Mouse (Mus musculus) limb, embryonic 12.5 days (tissue): ENCODE data around the gene Hspa1l. TPM values are rescaled to one million over a fixed set of nuclear protein-coding genes. Genes with fewer than 3 reads are reported as not detected.

Experiments
- ATAC-seq: fragments of 200-750 bp; cut with Nextera tagmentation; 2 replicates; pipeline ENCODE4 v1.8.0; 2017; ENCODE audit warnings: low read depth, moderate TSS enrichment; ENCODE audit not compliant: insufficient number of reproducible peaks, insufficient read depth, low FRiP score, low TSS enrichment
- H3K27ac ChIP-seq: fragments of 300-500 bp; sonication (generic); 2 replicates; pipeline ENCODE4 v1.5.1; 2016; ENCODE audit warnings: mild to moderate bottlenecking, moderate library complexity
- H3K27me3 ChIP-seq: fragments of 300-500 bp; sonication (generic); 2 replicates; pipeline ENCODE4 v1.6.1; 2016; ENCODE audit warnings: mild to moderate bottlenecking, moderate library complexity
- H3K36me3 ChIP-seq: fragments of 300-500 bp; sonication (generic); 2 replicates; pipeline ENCODE4 v1.6.1; 2016; ENCODE audit warnings: mild to moderate bottlenecking, moderate library complexity
- H3K4me1 ChIP-seq: fragments of 300-500 bp; sonication (generic); replicated peaks from 2 replicates; pipeline ENCODE4 v1.6.1; 2016
- H3K4me2 ChIP-seq: fragments of 300-500 bp; sonication (generic); 2 replicates; pipeline ENCODE4 v1.6.1; 2016; ENCODE audit warnings: mild to moderate bottlenecking, moderate library complexity
- H3K4me3 ChIP-seq: fragments of 300-500 bp; sonication (generic); replicated peaks from 2 replicates; pipeline ENCODE4 v1.5.1; 2016; ENCODE audit warnings: mild to moderate bottlenecking
- H3K9ac ChIP-seq: fragments of 300-500 bp; sonication (generic); replicated peaks from 2 replicates; pipeline ENCODE4 v1.6.1; 2016; ENCODE audit warnings: mild to moderate bottlenecking, moderate library complexity
- H3K9me3 ChIP-seq: fragments of 300-500 bp; sonication (generic); 2 replicates; pipeline ENCODE4 v1.6.1; 2016; ENCODE audit warnings: mild to moderate bottlenecking, moderate library complexity
- WGBS: fragments of 180-500 bp; shearing (Covaris S2); methylation state at CpG from one replicate; pipeline ENCODE4 v1.1.7; 2016; 5-methylcytosine and 5-hydroxymethylcytosine counted together
- polyA plus RNA-seq: library from polyadenylated mRNA; unstranded; fragments of >200 nt; fragmentation: Nextera tagmentation; extraction: Ambion mirVana; gene quantifications from 2 replicates; pipeline ENCODE4 v1.2.1, GENCODE M21; 2016

Gene Hspa1l
- polyA plus RNA-seq, 1 experiment from 2014 or later = 1.0 TPM

DNA sequence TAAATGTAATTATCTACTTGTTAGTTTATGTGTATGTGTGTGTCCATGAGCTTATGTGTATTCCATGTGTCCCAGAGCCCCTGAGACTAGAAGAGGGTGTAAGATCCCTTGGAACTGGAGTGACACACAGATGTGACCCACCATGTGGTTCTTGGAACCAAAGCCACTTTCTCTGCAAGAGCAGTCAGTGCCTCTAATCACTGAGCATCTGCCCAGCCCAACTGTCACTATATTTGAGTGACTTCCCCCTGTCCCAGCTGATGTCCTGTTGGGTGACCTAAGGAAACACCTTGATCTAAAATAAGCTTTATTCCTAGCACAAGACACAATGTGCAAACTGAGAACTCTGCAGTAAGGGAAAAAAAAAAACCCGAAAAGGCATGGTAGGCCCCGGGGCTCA, 55.8 kb downstream of the Hspa1l start:
- Histone ChIP-seq H3K9me3 (no peaks in the 10 kb centered on the region), H3K4me3 (no peak overlapping the region), H3K36me3 (no peaks in the 10 kb centered on the region), H3K27ac (no peak overlapping the region), H3K27me3 (no peaks in the 10 kb centered on the region), H3K9ac (no peak overlapping the region), H3K4me2 (no peak overlapping the region), H3K4me1 (peaks cover 17% of the 10 kb centered on the region)
- no peak for ATAC-seq
- WGBS = 66% methylated on average over 2 of the region's 2 CpGs

Other genes starting within 250 kb of the Hspa1l start
- not detected in 2 replicates for gene C4b, start 228.8 kb upstream of the Hspa1l start, polyA plus RNA-seq
- gene Cyp21a1, start 168.1 kb upstream of the Hspa1l start, polyA plus RNA-seq = not detected in 2 replicates
- gene Stk19, start 135.8 kb upstream of the Hspa1l start, polyA plus RNA-seq = 24.9 and 26.2 TPM in 2 replicates
- gene Dxo, start 135.7 kb upstream of the Hspa1l start, polyA plus RNA-seq = 70.8 and 81.7 TPM in 2 replicates
- gene Skiv2l, start 122.5 kb upstream of the Hspa1l start, polyA plus RNA-seq = 58.3 and 65.7 TPM in 2 replicates
- 125 and 134 TPM in 2 replicates for gene Nelfe, start 122.3 kb upstream of the Hspa1l start, polyA plus RNA-seq
- gene Cfb, start 110.2 kb upstream of the Hspa1l start, polyA plus RNA-seq = 1.4 and 3.0 TPM in 2 replicates
- gene Zbtb12, start 93.2 kb upstream of the Hspa1l start, polyA plus RNA-seq = 9.3 and 10.8 TPM in 2 replicates
- gene Gm20547, start 90.7 kb upstream of the Hspa1l start, polyA plus RNA-seq = 0.18 TPM in 1 of 2 replicates, not detected in the other
- 0.84 and 1.1 TPM in 2 replicates for gene C2, start 74.4 kb upstream of the Hspa1l start, polyA plus RNA-seq
- gene Ehmt2, start 74.2 kb upstream of the Hspa1l start, polyA plus RNA-seq = 114 TPM in 2 replicates
- not detected in 2 replicates for gene Slc44a4, start 58.2 kb upstream of the Hspa1l start, polyA plus RNA-seq
- gene Neu1, start 41.5 kb upstream of the Hspa1l start, polyA plus RNA-seq = 16.2 and 18.9 TPM in 2 replicates
- gene Hspa1b, start 13.5 kb upstream of the Hspa1l start, polyA plus RNA-seq = 0.19 TPM in 1 of 2 replicates, not detected in the other
- gene Gm20481, start 2.8 kb upstream of the Hspa1l start, polyA plus RNA-seq = not detected in 2 replicates
- 1.9 and 2.0 TPM in 2 replicates for gene Hspa1a, start 547 bp upstream of the Hspa1l start, polyA plus RNA-seq
- 222 and 234 TPM in 2 replicates for gene Lsm2, start 9.2 kb downstream of the Hspa1l start, polyA plus RNA-seq
- 169 and 171 TPM in 2 replicates for gene Vars, start 28.3 kb downstream of the Hspa1l start, polyA plus RNA-seq
- 0.10 and 0.13 TPM in 2 replicates for gene Vwa7, start 43.9 kb downstream of the Hspa1l start, polyA plus RNA-seq
- gene Sapcd1, start 55.3 kb downstream of the Hspa1l start, polyA plus RNA-seq = 3.2 and 3.3 TPM in 2 replicates
- gene Msh5, start 74.0 kb downstream of the Hspa1l start, polyA plus RNA-seq = 2.9 and 3.4 TPM in 2 replicates
- gene Clic1, start 77.3 kb downstream of the Hspa1l start, polyA plus RNA-seq = 194 and 195 TPM in 2 replicates
- 489 and 492 TPM in 2 replicates for gene Ddah2, start 86.3 kb downstream of the Hspa1l start, polyA plus RNA-seq
- not detected in 2 replicates for gene Ly6g6c, start 92.7 kb downstream of the Hspa1l start, polyA plus RNA-seq
- 0.68 and 0.76 TPM in 2 replicates for gene Mpig6b, start 93.5 kb downstream of the Hspa1l start, polyA plus RNA-seq
- 1.3 and 2.5 TPM in 2 replicates for gene Ly6g6e, start 104.2 kb downstream of the Hspa1l start, polyA plus RNA-seq
- gene Ly6g6d, start 105.4 kb downstream of the Hspa1l start, polyA plus RNA-seq = 0.68 and 1.0 TPM in 2 replicates
- 0.44 and 0.66 TPM in 2 replicates for gene Ly6g6f, start 112.9 kb downstream of the Hspa1l start, polyA plus RNA-seq
- 74.5 and 75.3 TPM in 2 replicates for gene Abhd16a, start 116.6 kb downstream of the Hspa1l start, polyA plus RNA-seq
- not detected in 2 replicates for gene Ly6g5c, start 135.6 kb downstream of the Hspa1l start, polyA plus RNA-seq
- 1.1 and 1.3 TPM in 2 replicates for gene Ly6g5b, start 142.7 kb downstream of the Hspa1l start, polyA plus RNA-seq
- gene Gpank1, start 148.8 kb downstream of the Hspa1l start, polyA plus RNA-seq = 22.4 and 23.7 TPM in 2 replicates
- 266 and 270 TPM in 2 replicates for gene Csnk2b, start 149.3 kb downstream of the Hspa1l start, polyA plus RNA-seq
- 7.1 and 10.1 TPM in 2 replicates for gene D17H6S53E, start 153.7 kb downstream of the Hspa1l start, polyA plus RNA-seq
- 0.61 and 0.70 TPM in 2 replicates for gene Apom, start 159.3 kb downstream of the Hspa1l start, polyA plus RNA-seq
- 70.4 TPM in 2 replicates for gene Bag6, start 162.5 kb downstream of the Hspa1l start, polyA plus RNA-seq
- gene Prrc2a, start 192.2 kb downstream of the Hspa1l start, polyA plus RNA-seq = 212 and 231 TPM in 2 replicates
- gene Aif1, start 203.4 kb downstream of the Hspa1l start, polyA plus RNA-seq = 4.7 and 4.9 TPM in 2 replicates
- 5.6 and 6.0 TPM in 2 replicates for gene Lst1, start 215.7 kb downstream of the Hspa1l start, polyA plus RNA-seq
- gene Ltb, start 221.7 kb downstream of the Hspa1l start, polyA plus RNA-seq = 0.49 and 0.64 TPM in 2 replicates
- gene Tnf, start 229.3 kb downstream of the Hspa1l start, polyA plus RNA-seq = not detected in 2 replicates
- not detected in 2 replicates for gene Lta, start 232.6 kb downstream of the Hspa1l start, polyA plus RNA-seq
- gene Gm16181, start 248.1 kb downstream of the Hspa1l start, polyA plus RNA-seq = 0.45 and 1.1 TPM in 2 replicates